Mouse (Mus musculus): Measurements from ENCODE around the gene Rnf208. TPM values are rescaled to one million over a fixed set of nuclear protein-coding genes. Genes with fewer than 3 reads are reported as not detected.
"Not testable (repeated sequence)": the region's sequence is repeated elsewhere in the genome, so short reads cannot be mapped to it uniquely, and the experiment has no call there.

Rnf208 gene
- polyA plus RNA-seq, 1 experiment from 2014 or later, result 80.4 TPM

- Histone ChIP-seq H3K27me3 (peaks cover 5% of the 10 kb centered on the region; the same call in 1 of the 2 replicates), H3K36me3 (no peaks in the 10 kb centered on the region), H3K4me3 (no peak overlapping the region)
These were observed 3.9 kb upstream of the Rnf208 start for GRCm38 (mm10) chr2:25238106-25238505.

GRCm38 (mm10) chr2:25239766-25240165 lies 2.3 kb upstream of the Rnf208 start:
- H3K36me3 ChIP-seq, result no peaks in the 10 kb centered on the region
- H3K4me1 ChIP-seq, result peaks cover 29% of the 10 kb centered on the region
- peaks cover 5% of the 10 kb centered on the region; the same call in 1 of the 2 replicates for H3K27me3 ChIP-seq
- H3K4me3 ChIP-seq, result no peak overlapping the region
- H3K9me3 ChIP-seq, result no peaks in the 10 kb centered on the region
- 89% methylated on average over 3 of the region's 3 CpGs for WGBS
- no peak overlapping the region for H3K27ac ChIP-seq (replicated peaks)
- H3K4me2 ChIP-seq (replicated peaks), result no peak overlapping the region
- H3K9ac ChIP-seq (replicated peaks), result no peak overlapping the region
- no peak for ATAC-seq (replicated peaks)

More at GRCm38 (mm10) chr2:25238106-25238505, 3.9 kb upstream of the Rnf208 start:
- peaks cover 21% of the 10 kb centered on the region for H3K4me1 ChIP-seq
- H3K27ac ChIP-seq (replicated peaks), result no peak overlapping the region
- no peak for ATAC-seq (replicated peaks)
- H3K9ac ChIP-seq (replicated peaks), result no peak overlapping the region
- H3K9me3 ChIP-seq, result no peaks in the 10 kb centered on the region
- no peak overlapping the region for H3K4me2 ChIP-seq (replicated peaks)

DNA sequence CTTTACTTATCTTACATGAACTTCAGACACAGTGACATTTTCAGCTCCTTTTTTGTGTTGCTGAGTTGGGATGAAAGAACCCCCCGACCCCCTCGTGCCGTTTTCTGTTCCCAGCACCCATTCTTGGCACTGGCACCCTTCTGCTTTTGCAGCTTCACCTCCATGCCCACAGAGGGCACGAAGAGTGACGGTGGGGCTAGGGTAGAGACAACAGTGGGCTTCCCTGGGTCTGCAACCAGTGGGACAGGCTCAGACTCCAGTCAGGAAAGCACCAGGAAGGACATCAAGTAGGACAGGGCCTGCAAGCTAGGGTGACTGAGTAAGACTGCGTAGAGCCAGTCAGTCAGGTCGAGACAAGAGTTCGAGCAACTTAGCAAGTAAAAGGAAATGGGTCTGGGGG lies 1.7 kb upstream of the Rnf208 start:
- peak overlapping the region; percentile 77; the same call in 1 of the 2 replicates for H3K27ac ChIP-seq (replicated peaks)
- H3K9ac ChIP-seq (replicated peaks), result peak overlapping the region; percentile 49
- no peaks in the 10 kb centered on the region for H3K9me3 ChIP-seq
- H3K4me1 ChIP-seq, result peaks cover 29% of the 10 kb centered on the region
- H3K36me3 ChIP-seq, result no peaks in the 10 kb centered on the region
- peak overlapping the region; percentile 59 for H3K4me3 ChIP-seq
- peak overlapping the region; percentile 91 for H3K4me2 ChIP-seq (replicated peaks)
- H3K27me3 ChIP-seq, result peaks cover 5% of the 10 kb centered on the region; the same call in 1 of the 2 replicates
- 42% methylated on average over 8 of the region's 8 CpGs for WGBS
- ATAC-seq (replicated peaks), result peak; percentile 33

- WGBS, result under 1% methylated on average over 29 of the region's 29 CpGs
- Histone ChIP-seq H3K4me3 (peak overlapping the region; percentile 59), H3K9me3 (no peaks in the 10 kb centered on the region), H3K27me3 (peaks cover 5% of the 10 kb centered on the region; the same call in 1 of the 2 replicates), H3K36me3 (peaks cover 4% of the 10 kb centered on the region; the same call in 1 of the 2 replicates), H3K9ac (replicated peaks) (peak overlapping the region; percentile 49), H3K4me2 (replicated peaks) (peak overlapping the region; percentile 91), H3K4me1 (peaks cover 29% of the 10 kb centered on the region), H3K27ac (replicated peaks) (peak overlapping the region; percentile 77)
- ATAC-seq (replicated peaks), result peak; percentile 84
These were observed 1.2 kb upstream of the Rnf208 start for GRCm38 (mm10) chr2:25240723-25241437.

GRCm38 (mm10) chr2:25241438-25241775 lies 648 bp upstream of the Rnf208 start:
- H3K27me3 ChIP-seq, result peaks cover 5% of the 10 kb centered on the region; the same call in 1 of the 2 replicates
- H3K4me3 ChIP-seq, result peak overlapping the region; percentile 59
- peak; percentile 15; the same call in 1 of the 2 replicates for ATAC-seq (replicated peaks)
- no peaks in the 10 kb centered on the region for H3K9me3 ChIP-seq
- peak overlapping the region; percentile 91 for H3K4me2 ChIP-seq (replicated peaks)
- peak overlapping the region; percentile 73 for H3K9ac ChIP-seq (replicated peaks)
- peaks cover 9% of the 10 kb centered on the region; the same call in 1 of the 2 replicates for H3K36me3 ChIP-seq
- WGBS, result 17% methylated on average over 6 of the region's 6 CpGs
- peaks cover 29% of the 10 kb centered on the region for H3K4me1 ChIP-seq
- peak overlapping the region; percentile 77 for H3K27ac ChIP-seq (replicated peaks)

DNA sequence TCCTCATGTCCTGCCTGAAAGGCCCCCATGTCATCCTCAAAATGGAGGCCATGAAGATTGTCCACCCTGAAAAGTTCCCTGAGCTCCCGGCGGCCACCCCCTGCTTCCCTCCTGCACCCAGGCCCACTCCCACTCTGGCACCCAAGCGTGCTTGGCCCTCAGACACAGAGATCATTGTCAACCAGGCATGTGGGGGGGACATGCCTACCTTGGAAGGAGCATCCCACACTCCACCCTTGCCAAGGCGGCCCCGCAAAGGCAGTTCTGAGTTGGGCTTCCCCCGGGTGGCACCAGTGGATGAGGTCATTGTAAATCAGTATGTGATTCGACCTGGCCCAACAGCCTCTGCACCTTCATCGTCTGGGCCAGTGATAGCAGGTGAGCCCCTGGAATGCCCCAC lies 1.3 kb downstream of the Rnf208 start:
- H3K27ac ChIP-seq (replicated peaks), result no peak overlapping the region
- no peaks in the 10 kb centered on the region for H3K27me3 ChIP-seq
- ATAC-seq (replicated peaks), result no peak
- peaks cover 29% of the 10 kb centered on the region for H3K4me1 ChIP-seq
- peak overlapping the region; percentile 91 for H3K4me2 ChIP-seq (replicated peaks)
- 77% methylated on average over 8 of the region's 8 CpGs for WGBS
- H3K9ac ChIP-seq (replicated peaks), result peak overlapping the region; percentile 73
- peaks cover 21% of the 10 kb centered on the region; the same call in 1 of the 2 replicates for H3K36me3 ChIP-seq
- H3K9me3 ChIP-seq, result no peaks in the 10 kb centered on the region
- peak overlapping the region; percentile 59 for H3K4me3 ChIP-seq

- no peaks in the 10 kb centered on the region for H3K27me3 ChIP-seq
- H3K4me3 ChIP-seq, result no peak overlapping the region
- no peak overlapping the region for H3K9ac ChIP-seq (replicated peaks)
- H3K4me2 ChIP-seq (replicated peaks), result no peak overlapping the region
- no peaks in the 10 kb centered on the region for H3K9me3 ChIP-seq
- peaks cover 29% of the 10 kb centered on the region for H3K4me1 ChIP-seq
- 91% methylated on average over 4 of the region's 4 CpGs for WGBS
- peaks cover 24% of the 10 kb centered on the region for H3K36me3 ChIP-seq
- no peak for ATAC-seq (replicated peaks)
- no peak overlapping the region for H3K27ac ChIP-seq (replicated peaks)
These were observed 2.1 kb downstream of the Rnf208 start for GRCm38 (mm10) chr2:25244144-25244543.

DNA sequence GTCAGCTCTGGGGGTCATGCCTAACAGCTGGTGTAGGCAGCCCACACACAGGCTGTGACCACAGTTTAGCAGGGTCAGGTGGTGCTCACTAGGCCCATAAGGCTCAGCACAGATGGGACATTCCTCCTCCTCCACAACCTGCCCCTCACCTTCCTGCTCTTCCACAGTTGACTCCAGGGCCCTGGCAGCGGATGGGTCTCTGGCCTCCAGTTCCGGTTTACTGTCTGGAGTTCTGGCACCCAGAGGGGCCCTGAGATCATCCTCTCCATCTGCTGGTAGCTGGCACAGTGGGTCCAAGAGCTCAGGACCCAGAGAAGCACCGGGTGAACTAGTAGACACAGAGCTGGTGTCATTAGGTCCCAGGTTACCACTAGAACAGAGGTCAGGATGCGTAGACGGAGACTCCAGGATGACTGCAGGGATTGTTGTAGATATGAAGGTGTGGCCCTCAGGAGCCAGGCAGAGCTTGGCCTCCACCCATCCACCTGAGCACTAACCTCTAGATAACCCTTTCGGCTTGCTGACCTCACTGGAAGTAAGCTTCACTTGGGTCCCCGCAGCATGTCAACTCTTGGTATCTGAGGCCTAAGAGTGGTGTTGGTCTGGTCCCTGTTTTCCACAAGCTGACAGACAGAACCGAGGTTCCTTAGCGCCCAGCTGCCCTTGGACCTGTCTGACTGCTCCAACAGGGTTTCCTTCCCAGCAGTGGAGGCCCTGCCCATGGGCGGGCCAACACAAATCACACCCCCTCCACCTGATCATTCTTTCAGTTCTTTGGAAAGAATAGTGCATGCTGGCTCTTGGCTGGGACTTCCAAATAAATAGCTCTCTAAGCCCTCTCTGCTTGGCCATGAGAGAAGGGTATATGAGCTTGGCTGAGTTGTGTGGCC lies 4.4 kb downstream of the Rnf208 start, which contains the start of gene AL732309.1:
TSS of gene AL732309.1 (minus strand) at position 681 of the 890 bp plus-strand sequence.
- no peaks in the 10 kb centered on the region for H3K27me3 ChIP-seq
- H3K27ac ChIP-seq (replicated peaks), result no peak within 1 kb of the TSS
- H3K4me2 ChIP-seq (replicated peaks), result no peak within 1 kb of the TSS
- no peak for ATAC-seq (replicated peaks)
- no peak within 1 kb of the TSS for H3K4me3 ChIP-seq
- peaks cover 35% of the 10 kb centered on the region for H3K36me3 ChIP-seq
- H3K4me1 ChIP-seq, result peaks cover 19% of the 10 kb centered on the region
- no peak within 1 kb of the TSS for H3K9ac ChIP-seq (replicated peaks)
- no peaks in the 10 kb centered on the region for H3K9me3 ChIP-seq
- WGBS, result 90% methylated on average over 10 of the region's 10 CpGs

DNA sequence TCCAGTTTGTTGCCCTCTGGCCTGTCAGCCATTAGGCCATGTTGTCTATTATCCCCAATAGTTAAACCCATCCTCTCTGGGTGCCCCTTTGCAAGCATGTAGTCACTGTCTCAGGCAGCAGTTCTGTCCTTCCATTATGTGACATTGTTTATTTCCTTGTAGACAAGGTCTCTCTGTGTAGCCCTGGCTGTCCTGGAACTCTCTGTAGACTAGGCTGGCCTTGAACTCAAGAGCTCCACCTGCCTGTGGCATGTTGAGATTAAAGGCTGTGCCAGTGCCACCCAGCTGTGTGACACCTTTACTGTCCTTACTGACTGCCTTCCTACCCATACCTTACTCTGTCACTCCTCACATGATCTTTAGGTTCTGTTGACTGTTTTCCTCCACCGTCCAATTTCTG lies 10.3 kb downstream of the Rnf208 start:
- peaks cover 21% of the 10 kb centered on the region for H3K36me3 ChIP-seq

GRCm38 (mm10) chr2:25255284-25255779 lies 13.3 kb downstream of the Rnf208 start, which contains the start of gene Tmem203:
Gene Tmem203 (plus strand): TSS chr2:25255439.
- Histone ChIP-seq H3K27ac (replicated peaks) (peak within 1 kb of the TSS; percentile 84), H3K4me2 (replicated peaks) (peak within 1 kb of the TSS; percentile 98), H3K4me3 (peak within 1 kb of the TSS; percentile 88), H3K4me1 (peaks cover 24% of the 10 kb centered on the region), H3K27me3 (no peaks in the 10 kb centered on the region), H3K36me3 (peaks cover under 1% of the 10 kb centered on the region; the same call in 1 of the 2 replicates), H3K9me3 (no peaks in the 10 kb centered on the region), H3K9ac (replicated peaks) (peak within 1 kb of the TSS; percentile 87)
- WGBS, result under 1% methylated on average over 39 of the region's 39 CpGs
- peak; percentile 92 for ATAC-seq (replicated peaks)

More for the DNA sequence above, 10.3 kb downstream of the Rnf208 start:
- H3K27ac ChIP-seq (replicated peaks), result no peak overlapping the region
- H3K9ac ChIP-seq (replicated peaks), result no peak overlapping the region
- H3K4me2 ChIP-seq (replicated peaks), result no peak overlapping the region
- 81% methylated on average over 1 of the region's 1 CpGs for WGBS
- no peak overlapping the region for H3K4me3 ChIP-seq
- H3K9me3 ChIP-seq, result no peaks in the 10 kb centered on the region
- no peaks in the 10 kb centered on the region for H3K27me3 ChIP-seq
- ATAC-seq (replicated peaks), result no peak
- H3K4me1 ChIP-seq, result peaks cover 22% of the 10 kb centered on the region

DNA sequence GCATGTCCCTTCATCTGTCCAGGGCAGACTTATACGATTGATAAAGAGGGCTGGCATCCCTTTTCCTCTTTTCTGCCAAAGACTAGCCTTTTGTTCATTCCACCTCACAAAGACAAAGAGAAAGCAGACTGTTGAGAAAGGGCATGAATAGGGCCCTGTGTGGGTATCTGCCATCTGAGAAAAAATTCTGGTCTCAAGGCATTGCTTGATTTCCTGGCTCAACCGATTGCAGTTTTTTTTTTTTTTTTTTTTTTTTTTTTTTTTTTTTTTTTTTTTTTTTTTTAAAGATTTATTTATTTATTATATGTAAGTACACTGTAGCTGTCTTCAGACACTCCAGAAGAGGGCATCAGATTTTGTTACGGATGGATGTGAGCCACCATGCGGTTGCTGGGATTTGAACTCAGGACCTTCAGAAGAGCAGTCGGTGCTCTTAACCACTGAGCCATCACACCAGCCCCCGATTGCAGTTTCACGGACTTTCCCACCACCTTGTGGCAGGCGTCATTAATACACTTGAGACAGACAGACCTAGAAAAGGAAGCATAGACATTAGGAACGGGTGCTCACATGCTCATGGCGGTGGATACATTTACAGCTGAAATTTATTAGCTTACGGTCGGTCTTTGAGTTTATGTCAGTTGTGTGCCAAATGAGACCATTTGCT lies 14.5 kb downstream of the Rnf208 start:
- WGBS, result 58% methylated on average over 12 of the region's 12 CpGs
- H3K36me3 ChIP-seq; H3K27me3 ChIP-seq; H3K9me3 ChIP-seq; ATAC-seq (replicated peaks); H3K27ac ChIP-seq (replicated peaks): not testable (repeated sequence)
- Histone ChIP-seq H3K9ac (replicated peaks) (peak overlapping the region; percentile 87), H3K4me1 (peaks cover 24% of the 10 kb centered on the region), H3K4me3 (peak overlapping the region; percentile 88), H3K4me2 (replicated peaks) (peak overlapping the region; percentile 98)
